Mouse (Mus musculus): ENCODE results near the gene Srcap.
"Not testable (repeated sequence)": the region's sequence is repeated elsewhere in the genome, so short reads cannot be mapped to it uniquely, and the experiment has no call there.

Gene Srcap

GRCm38 (mm10) chr7:127488364-127488763 is 23.4 kb upstream of the Srcap start:
- not testable (repeated sequence) for DNase-seq (ENCODE audit: low read depth in 1 of 2, low spot score in 2 of 2)

- no peak for DNase-seq (ENCODE audit: low read depth in 1 of 2, low spot score in 2 of 2)
Measured at GRCm38 (mm10) chr7:127489982-127490381, 21.8 kb upstream of the Srcap start.

GRCm38 (mm10) chr7:127491846-127492245 is 19.9 kb upstream of the Srcap start:
- no peak for DNase-seq (ENCODE audit: low read depth in 1 of 2, low spot score in 2 of 2)

GRCm38 (mm10) chr7:127494648-127495047 is 17.1 kb upstream of the Srcap start:
- DNase-seq (ENCODE audit: low read depth in 1 of 2, low spot score in 2 of 2), result no peak

- DNase-seq (ENCODE audit: low read depth in 1 of 2, low spot score in 2 of 2), result no peak
Measured at GRCm38 (mm10) chr7:127497382-127497781, 14.4 kb upstream of the Srcap start.

GRCm38 (mm10) chr7:127498407-127498806 is 13.4 kb upstream of the Srcap start:
- DNase-seq (ENCODE audit: low read depth in 1 of 2, low spot score in 2 of 2), result no peak

- no peak for DNase-seq (ENCODE audit: low read depth in 1 of 2, low spot score in 2 of 2)
Measured at GRCm38 (mm10) chr7:127508291-127508690, 3.5 kb upstream of the Srcap start.

GRCm38 (mm10) chr7:127509830-127510229 is 2.0 kb upstream of the Srcap start:
- DNase-seq (ENCODE audit: low read depth in 1 of 2, low spot score in 2 of 2), result not testable (repeated sequence)

GRCm38 (mm10) chr7:127511241-127511640 is 542 bp upstream of the Srcap start:
- DNase-seq (ENCODE audit: low read depth in 1 of 2, low spot score in 2 of 2), result no peak

GRCm38 (mm10) chr7:127512231-127513015 is 640 bp downstream of the Srcap start:
- DNase-seq (ENCODE audit: low read depth in 1 of 2, low spot score in 2 of 2), result peak; percentile 68 to 84

GRCm38 (mm10) chr7:127513016-127513390 is 1.2 kb downstream of the Srcap start:
- peak; percentile 14 to 26 for DNase-seq (ENCODE audit: low read depth in 1 of 2, low spot score in 2 of 2)

GRCm38 (mm10) chr7:127513781-127514180 is 2.0 kb downstream of the Srcap start:
- DNase-seq (ENCODE audit: low read depth in 1 of 2, low spot score in 2 of 2), result no peak

- no peak for DNase-seq (ENCODE audit: low read depth in 1 of 2, low spot score in 2 of 2)
Measured at GRCm38 (mm10) chr7:127515846-127516245, 4.1 kb downstream of the Srcap start.

- DNase-seq (ENCODE audit: low read depth in 1 of 2, low spot score in 2 of 2), result no peak
Measured at GRCm38 (mm10) chr7:127516344-127516743, 4.6 kb downstream of the Srcap start.

GRCm38 (mm10) chr7:127519284-127519683 is 7.5 kb downstream of the Srcap start, which contains the start of gene Gm42715:
Gene Gm42715, plus strand, starts transcription at chr7:127519584.
- no peak for DNase-seq (ENCODE audit: low read depth in 1 of 2, low spot score in 2 of 2)

GRCm38 (mm10) chr7:127541671-127542070 is 29.9 kb downstream of the Srcap start:
- no peak for DNase-seq (ENCODE audit: low read depth in 1 of 2, low spot score in 2 of 2)

- DNase-seq (ENCODE audit: low read depth in 1 of 2, low spot score in 2 of 2), result no peak
Measured at GRCm38 (mm10) chr7:127549116-127549835, 37.5 kb downstream of the Srcap start.

- DNase-seq (ENCODE audit: low read depth in 1 of 2, low spot score in 2 of 2), result no peak
Measured at GRCm38 (mm10) chr7:127551558-127551957, 39.8 kb downstream of the Srcap start.

GRCm38 (mm10) chr7:127560580-127560979 is 48.8 kb downstream of the Srcap start:
- no peak for DNase-seq (ENCODE audit: low read depth in 1 of 2, low spot score in 2 of 2)

- no peak for DNase-seq (ENCODE audit: low read depth in 1 of 2, low spot score in 2 of 2)
Measured at GRCm38 (mm10) chr7:127561340-127561858, 49.6 kb downstream of the Srcap start, which contains the start of gene Tmem265. Gene Tmem265, plus strand, starts transcription at chr7:127561390.

- no peak for DNase-seq (ENCODE audit: low read depth in 1 of 2, low spot score in 2 of 2)
Measured at GRCm38 (mm10) chr7:127564381-127565150, 52.8 kb downstream of the Srcap start.

Measured in monocyte, adult 2 months (primary cell).